Mouse (Mus musculus) limb, embryonic 12.5 days (tissue): ENCODE measurements at regions not wholly inside any gene's neighbourhood (a gene's known extent, or its start where the extent isn't known, plus 50 kb on each side); places are given as distances from the start of the nearest gene placed in this dataset.

Experiments
- ATAC-seq: fragments of 200-750 bp; cut with Nextera tagmentation; 2 replicates; pipeline ENCODE4 v1.8.0; 2017; ENCODE audit warnings: low read depth, moderate TSS enrichment; ENCODE audit not compliant: insufficient number of reproducible peaks, insufficient read depth, low FRiP score, low TSS enrichment
- H3K27ac ChIP-seq: fragments of 300-500 bp; sonication (generic); 2 replicates; pipeline ENCODE4 v1.5.1; 2016; ENCODE audit warnings: mild to moderate bottlenecking, moderate library complexity
- H3K27me3 ChIP-seq: fragments of 300-500 bp; sonication (generic); 2 replicates; pipeline ENCODE4 v1.6.1; 2016; ENCODE audit warnings: mild to moderate bottlenecking, moderate library complexity
- H3K36me3 ChIP-seq: fragments of 300-500 bp; sonication (generic); 2 replicates; pipeline ENCODE4 v1.6.1; 2016; ENCODE audit warnings: mild to moderate bottlenecking, moderate library complexity
- H3K4me1 ChIP-seq: fragments of 300-500 bp; sonication (generic); replicated peaks from 2 replicates; pipeline ENCODE4 v1.6.1; 2016
- H3K4me2 ChIP-seq: fragments of 300-500 bp; sonication (generic); 2 replicates; pipeline ENCODE4 v1.6.1; 2016; ENCODE audit warnings: mild to moderate bottlenecking, moderate library complexity
- H3K4me3 ChIP-seq: fragments of 300-500 bp; sonication (generic); replicated peaks from 2 replicates; pipeline ENCODE4 v1.5.1; 2016; ENCODE audit warnings: mild to moderate bottlenecking
- H3K9ac ChIP-seq: fragments of 300-500 bp; sonication (generic); replicated peaks from 2 replicates; pipeline ENCODE4 v1.6.1; 2016; ENCODE audit warnings: mild to moderate bottlenecking, moderate library complexity
- H3K9me3 ChIP-seq: fragments of 300-500 bp; sonication (generic); 2 replicates; pipeline ENCODE4 v1.6.1; 2016; ENCODE audit warnings: mild to moderate bottlenecking, moderate library complexity
- WGBS: fragments of 180-500 bp; shearing (Covaris S2); methylation state at CpG from one replicate; pipeline ENCODE4 v1.1.7; 2016; 5-methylcytosine and 5-hydroxymethylcytosine counted together

GRCm38 (mm10) chr3:35102715-35103591 lies 452.7 kb downstream of the Sox2 start:
- ATAC-seq, result no peak
- Histone ChIP-seq H3K9ac (no peak overlapping the region), H3K36me3 (no peaks in the 10 kb centered on the region), H3K9me3 (no peaks in the 10 kb centered on the region), H3K4me3 (no peak overlapping the region), H3K4me1 (peaks cover 7% of the 10 kb centered on the region; the same call in 1 of the 2 replicates), H3K27me3 (peaks cover 27% of the 10 kb centered on the region), H3K27ac (no peak overlapping the region), H3K4me2 (no peak overlapping the region)
- 48% methylated on average over 13 of the region's 13 CpGs for WGBS

- H3K36me3 ChIP-seq, result no peaks in the 10 kb centered on the region
- no peaks in the 10 kb centered on the region for H3K9me3 ChIP-seq
- no peak overlapping the region for H3K27ac ChIP-seq
- H3K4me2 ChIP-seq, result no peak overlapping the region
- no peak overlapping the region for H3K4me3 ChIP-seq
- peaks cover 25% of the 10 kb centered on the region for H3K27me3 ChIP-seq
- no peak for ATAC-seq
- 65% methylated on average over 11 of the region's 11 CpGs for WGBS
- no peak overlapping the region for H3K9ac ChIP-seq
- peaks cover 7% of the 10 kb centered on the region; the same call in 1 of the 2 replicates for H3K4me1 ChIP-seq
Observed at GRCm38 (mm10) chr3:35104884-35105283, 454.7 kb downstream of the Sox2 start.

- no peaks in the 10 kb centered on the region for H3K36me3 ChIP-seq
- H3K9ac ChIP-seq, result no peak overlapping the region
- peaks cover 22% of the 10 kb centered on the region for H3K27me3 ChIP-seq
- no peak for ATAC-seq
- no peaks in the 10 kb centered on the region for H3K9me3 ChIP-seq
- H3K27ac ChIP-seq, result no peak overlapping the region
- WGBS, result 83% methylated on average over 7 of the region's 7 CpGs
- H3K4me3 ChIP-seq, result no peak overlapping the region
- no peak overlapping the region for H3K4me2 ChIP-seq
- H3K4me1 ChIP-seq, result peaks cover 7% of the 10 kb centered on the region; the same call in 1 of the 2 replicates
Observed at GRCm38 (mm10) chr3:35106097-35106496, 455.9 kb downstream of the Sox2 start.

- H3K9me3 ChIP-seq, result no peaks in the 10 kb centered on the region
- H3K9ac ChIP-seq, result no peak overlapping the region
- no peak overlapping the region for H3K4me2 ChIP-seq
- no peaks in the 10 kb centered on the region for H3K27me3 ChIP-seq
- no peak overlapping the region for H3K4me3 ChIP-seq
- no peak overlapping the region for H3K27ac ChIP-seq
- H3K4me1 ChIP-seq, result no peaks in the 10 kb centered on the region
- no peaks in the 10 kb centered on the region for H3K36me3 ChIP-seq
- WGBS, result 75% methylated on average over 3 of the region's 3 CpGs
- ATAC-seq, result no peak
Observed at GRCm38 (mm10) chr3:35133477-35133876, 483.3 kb downstream of the Sox2 start.

- Histone ChIP-seq H3K27ac (no peak overlapping the region), H3K4me3 (no peak overlapping the region), H3K9ac (no peak overlapping the region), H3K36me3 (no peaks in the 10 kb centered on the region), H3K4me1 (no peaks in the 10 kb centered on the region), H3K4me2 (no peak overlapping the region), H3K9me3 (no peaks in the 10 kb centered on the region), H3K27me3 (no peaks in the 10 kb centered on the region)
- WGBS, result 70% methylated on average over 11 of the region's 11 CpGs
- ATAC-seq, result no peak
Observed at GRCm38 (mm10) chr3:35141500-35142220, 491.5 kb downstream of the Sox2 start.

- Histone ChIP-seq H3K27ac (no peak overlapping the region), H3K9ac (no peak overlapping the region), H3K36me3 (no peaks in the 10 kb centered on the region), H3K27me3 (no peaks in the 10 kb centered on the region), H3K4me1 (no peaks in the 10 kb centered on the region), H3K9me3 (no peaks in the 10 kb centered on the region), H3K4me3 (no peak overlapping the region), H3K4me2 (no peak overlapping the region)
- 30% methylated on average over 2 of the region's 2 CpGs for WGBS
- no peak for ATAC-seq
Observed at GRCm38 (mm10) chr3:35142683-35143082, 492.5 kb downstream of the Sox2 start.

GRCm38 (mm10) chr3:35145569-35145968 lies 495.4 kb downstream of the Sox2 start:
- Histone ChIP-seq H3K4me3 (no peak overlapping the region), H3K27ac (no peak overlapping the region), H3K4me1 (no peaks in the 10 kb centered on the region), H3K36me3 (no peaks in the 10 kb centered on the region), H3K4me2 (no peak overlapping the region), H3K9me3 (no peaks in the 10 kb centered on the region), H3K9ac (no peak overlapping the region), H3K27me3 (no peaks in the 10 kb centered on the region)
- ATAC-seq, result no peak
- WGBS, result 89% methylated on average over 2 of the region's 2 CpGs

GRCm38 (mm10) chr3:35146681-35147080 lies 496.5 kb downstream of the Sox2 start:
- no peak for ATAC-seq
- no peaks in the 10 kb centered on the region for H3K4me1 ChIP-seq
- no peak overlapping the region for H3K4me2 ChIP-seq
- H3K36me3 ChIP-seq, result no peaks in the 10 kb centered on the region
- WGBS, result 90% methylated on average over 5 of the region's 5 CpGs
- H3K9ac ChIP-seq, result no peak overlapping the region
- no peaks in the 10 kb centered on the region for H3K9me3 ChIP-seq
- H3K27me3 ChIP-seq, result no peaks in the 10 kb centered on the region
- H3K4me3 ChIP-seq, result no peak overlapping the region
- H3K27ac ChIP-seq, result no peak overlapping the region

- Histone ChIP-seq H3K9me3 (no peaks in the 10 kb centered on the region), H3K36me3 (no peaks in the 10 kb centered on the region), H3K4me2 (no peak overlapping the region), H3K27ac (no peak overlapping the region), H3K9ac (no peak overlapping the region), H3K27me3 (no peaks in the 10 kb centered on the region), H3K4me1 (no peaks in the 10 kb centered on the region), H3K4me3 (no peak overlapping the region)
- 65% methylated on average over 12 of the region's 12 CpGs for WGBS
- no peak for ATAC-seq
Observed at GRCm38 (mm10) chr3:35149251-35149691, 499.1 kb downstream of the Sox2 start.

GRCm38 (mm10) chr3:35152191-35152590 lies 502.0 kb downstream of the Sox2 start:
- no peak overlapping the region for H3K27ac ChIP-seq
- no peaks in the 10 kb centered on the region for H3K9me3 ChIP-seq
- H3K9ac ChIP-seq, result no peak overlapping the region
- H3K27me3 ChIP-seq, result no peaks in the 10 kb centered on the region
- no peak overlapping the region for H3K4me2 ChIP-seq
- no peaks in the 10 kb centered on the region for H3K4me1 ChIP-seq
- 81% methylated on average over 7 of the region's 7 CpGs for WGBS
- no peaks in the 10 kb centered on the region for H3K36me3 ChIP-seq
- no peak for ATAC-seq
- no peak overlapping the region for H3K4me3 ChIP-seq

- Histone ChIP-seq H3K4me2 (no peak overlapping the region), H3K9ac (no peak overlapping the region), H3K4me3 (no peak overlapping the region), H3K36me3 (no peaks in the 10 kb centered on the region), H3K4me1 (no peaks in the 10 kb centered on the region), H3K27ac (no peak overlapping the region), H3K27me3 (no peaks in the 10 kb centered on the region), H3K9me3 (no peaks in the 10 kb centered on the region)
- ATAC-seq, result no peak
- 68% methylated on average over 6 of the region's 6 CpGs for WGBS
Observed at GRCm38 (mm10) chr3:35154266-35154665, 504.1 kb downstream of the Sox2 start.
